Mouse (Mus musculus) G1E-ER4 (cell line): ENCODE measurements around the gene Gm20388. TPM values are rescaled to one million over a fixed set of nuclear protein-coding genes. Genes with fewer than 3 reads are reported as not detected.

ENCODE experiments used
- GATA1 ChIP-seq: IDR thresholded peaks from one replicate; pipeline ENCODE4 v1.8.0; 2012; ENCODE audit warnings: low read length, inconsistent platforms
- polyA plus RNA-seq: library from polyadenylated mRNA; stranded (reverse); fragments of >175 nt; gene quantifications from 2 replicates; pipeline ENCODE4 v1.2.3, GENCODE M21; 2012

Gene Gm20388
- polyA plus RNA-seq, 1 experiment, result not detected

- TF ChIP-seq GATA1, result no peak
These were observed 2122.1 kb downstream of the Gm20388 start for GRCm38 (mm10) chr8:122032741-122033140.

- no peak for TF ChIP-seq GATA1
These were observed 2124.9 kb downstream of the Gm20388 start for GRCm38 (mm10) chr8:122035543-122035942.

GRCm38 (mm10) chr8:122036325-122036724 is 2125.7 kb downstream of the Gm20388 start:
- TF ChIP-seq GATA1, result no peak

- TF ChIP-seq GATA1, result no peak
These were observed 2126.6 kb downstream of the Gm20388 start for GRCm38 (mm10) chr8:122037279-122037678.

- no peak for TF ChIP-seq GATA1
These were observed 2127.4 kb downstream of the Gm20388 start for GRCm38 (mm10) chr8:122038076-122038475.

- TF ChIP-seq GATA1, result no peak
These were observed 2128.8 kb downstream of the Gm20388 start for GRCm38 (mm10) chr8:122039452-122039851.

- TF ChIP-seq GATA1, result no peak
These were observed 2136.7 kb downstream of the Gm20388 start for GRCm38 (mm10) chr8:122047206-122047870.

GRCm38 (mm10) chr8:122049266-122049665 is 2138.6 kb downstream of the Gm20388 start:
- TF ChIP-seq GATA1, result no peak

GRCm38 (mm10) chr8:122049923-122050322 is 2139.3 kb downstream of the Gm20388 start:
- no peak for TF ChIP-seq GATA1

GRCm38 (mm10) chr8:122050620-122051019 is 2140.0 kb downstream of the Gm20388 start:
- no peak for TF ChIP-seq GATA1

- no peak for TF ChIP-seq GATA1
These were observed 2144.7 kb downstream of the Gm20388 start for GRCm38 (mm10) chr8:122055321-122055720.

GRCm38 (mm10) chr8:122056113-122056512 is 2145.5 kb downstream of the Gm20388 start:
- no peak for TF ChIP-seq GATA1

GRCm38 (mm10) chr8:122056882-122057281 is 2146.2 kb downstream of the Gm20388 start:
- no peak for TF ChIP-seq GATA1

GRCm38 (mm10) chr8:122058510-122058909 is 2147.9 kb downstream of the Gm20388 start:
- no peak for TF ChIP-seq GATA1

GRCm38 (mm10) chr8:122058951-122059350 is 2148.3 kb downstream of the Gm20388 start:
- TF ChIP-seq GATA1, result no peak

- no peak for TF ChIP-seq GATA1
These were observed 2152.0 kb downstream of the Gm20388 start for GRCm38 (mm10) chr8:122062508-122063223.

- no peak for TF ChIP-seq GATA1
These were observed 2153.7 kb downstream of the Gm20388 start for GRCm38 (mm10) chr8:122064353-122064752.
